Mouse (Mus musculus) frontal cortex, postnatal 36 days (tissue): ENCODE data around the gene Kif18b.

Source experiments
- DNase-seq, 2 experiments: peaks; one replicate each; pipeline ENCODE4 v3.0.0; 2022; ENCODE audit warnings: low spot score in 2 of 2

The Kif18b gene

GRCm38 (mm10) chr11:102937529-102938182 is 12.7 kb upstream of the Kif18b start:
- DNase-seq, result no peak

- no peak for DNase-seq
These were observed 11.3 kb upstream of the Kif18b start for GRCm38 (mm10) chr11:102936272-102936671.

- no peak for DNase-seq
These were observed 5.7 kb upstream of the Kif18b start for GRCm38 (mm10) chr11:102930672-102931071.

GRCm38 (mm10) chr11:102925351-102925717 is 410 bp upstream of the Kif18b start:
- no peak for DNase-seq

GRCm38 (mm10) chr11:102921491-102921890 is 3.4 kb downstream of the Kif18b start:
- DNase-seq, result no peak

- no peak for DNase-seq
These were observed 6.8 kb downstream of the Kif18b start for GRCm38 (mm10) chr11:102918077-102918476.

- DNase-seq, result no peak
These were observed 9.5 kb downstream of the Kif18b start for GRCm38 (mm10) chr11:102915380-102915779.

- no peak for DNase-seq
These were observed 13.5 kb downstream of the Kif18b start for GRCm38 (mm10) chr11:102911376-102911775.

GRCm38 (mm10) chr11:102903654-102904053 is 21.3 kb downstream of the Kif18b start:
- DNase-seq, result no peak

GRCm38 (mm10) chr11:102902107-102902506 is 22.8 kb downstream of the Kif18b start:
- DNase-seq, result no peak

GRCm38 (mm10) chr11:102901199-102901598 is 23.7 kb downstream of the Kif18b start:
- no peak for DNase-seq

GRCm38 (mm10) chr11:102900763-102901162 is 24.2 kb downstream of the Kif18b start, which contains the start of gene Gfap:
TSS of gene Gfap (minus strand) at chr11:102900912.
- DNase-seq, result peak; percentile 81 to 84

- DNase-seq, result peak in 1 of 2 experiments; percentile 31
These were observed 26.5 kb downstream of the Kif18b start for GRCm38 (mm10) chr11:102898408-102898807.

- no peak for DNase-seq
These were observed 28.3 kb downstream of the Kif18b start for GRCm38 (mm10) chr11:102896641-102897040.

- no peak for DNase-seq
These were observed 29.1 kb downstream of the Kif18b start for GRCm38 (mm10) chr11:102895779-102896178.

GRCm38 (mm10) chr11:102894716-102895115 is 30.2 kb downstream of the Kif18b start:
- DNase-seq, result no peak

- DNase-seq, result peak in 1 of 2 experiments; percentile 38
These were observed 31.8 kb downstream of the Kif18b start for GRCm38 (mm10) chr11:102893015-102893651.

GRCm38 (mm10) chr11:102890096-102890495 is 34.8 kb downstream of the Kif18b start:
- DNase-seq, result no peak

- peak; percentile 62 to 66 for DNase-seq
These were observed 36.8 kb downstream of the Kif18b start for GRCm38 (mm10) chr11:102888135-102888534.

- no peak for DNase-seq
These were observed 37.5 kb downstream of the Kif18b start for GRCm38 (mm10) chr11:102887433-102887832.

- DNase-seq, result no peak
These were observed 40.2 kb downstream of the Kif18b start, which contains the start of gene Fam187a for GRCm38 (mm10) chr11:102884616-102885219. TSS of gene Fam187a (plus strand) at chr11:102885169.

GRCm38 (mm10) chr11:102881314-102882198 is 43.4 kb downstream of the Kif18b start:
- DNase-seq, result no peak
